Mouse (Mus musculus): ENCODE data around the gene Krtap5-1.
"Not testable (repeated sequence)": the region's sequence is repeated elsewhere in the genome, so short reads cannot be mapped to it uniquely, and the experiment has no call there.

Krtap5-1 gene

GRCm38 (mm10) chr7:142296108-142296507 is 810 bp downstream of the Krtap5-1 start:
- DNase-seq (ENCODE audit: low spot score in 2 of 2) = not testable (repeated sequence)

- DNase-seq (ENCODE audit: low spot score in 2 of 2) = no peak
Measured at GRCm38 (mm10) chr7:142295418-142295817, 1.5 kb downstream of the Krtap5-1 start.

GRCm38 (mm10) chr7:142293851-142294250 is 3.1 kb downstream of the Krtap5-1 start:
- not testable (repeated sequence) for DNase-seq (ENCODE audit: low spot score in 2 of 2)

GRCm38 (mm10) chr7:142285910-142286612 is 10.9 kb downstream of the Krtap5-1 start:
- not testable (repeated sequence) for DNase-seq (ENCODE audit: low spot score in 2 of 2)

- no peak for DNase-seq (ENCODE audit: low spot score in 2 of 2)
Measured at GRCm38 (mm10) chr7:142285130-142285835, 11.6 kb downstream of the Krtap5-1 start.

GRCm38 (mm10) chr7:142284615-142285080 is 12.3 kb downstream of the Krtap5-1 start:
- peak; percentile 78 to 80 for DNase-seq (ENCODE audit: low spot score in 2 of 2)

- DNase-seq (ENCODE audit: low spot score in 2 of 2) = peak in 1 of 2 experiments; percentile 2
Measured at GRCm38 (mm10) chr7:142284023-142284591, 12.8 kb downstream of the Krtap5-1 start.

GRCm38 (mm10) chr7:142282847-142283246 is 14.1 kb downstream of the Krtap5-1 start:
- DNase-seq (ENCODE audit: low spot score in 2 of 2) = not testable (repeated sequence)

- not testable (repeated sequence) for DNase-seq (ENCODE audit: low spot score in 2 of 2)
Measured at GRCm38 (mm10) chr7:142279291-142279690, 17.6 kb downstream of the Krtap5-1 start.

GRCm38 (mm10) chr7:142278183-142278582 is 18.7 kb downstream of the Krtap5-1 start:
- DNase-seq (ENCODE audit: low spot score in 2 of 2) = peak; percentile 13 to 18

- DNase-seq (ENCODE audit: low spot score in 2 of 2) = not testable (repeated sequence)
Measured at GRCm38 (mm10) chr7:142274263-142274662, 22.7 kb downstream of the Krtap5-1 start, which contains the start of gene Gm4559. TSS of gene Gm4559 (minus strand) at chr7:142274363.

- DNase-seq (ENCODE audit: low spot score in 2 of 2) = not testable (repeated sequence)
Measured at GRCm38 (mm10) chr7:142258254-142258653, 38.7 kb downstream of the Krtap5-1 start, which contains the start of gene Gm2431. TSS of gene Gm2431 (minus strand) at chr7:142258354.

- DNase-seq (ENCODE audit: low spot score in 2 of 2) = peak; percentile 1 to 2
Measured at GRCm38 (mm10) chr7:142255517-142255916, 41.4 kb downstream of the Krtap5-1 start.

- DNase-seq (ENCODE audit: low spot score in 2 of 2) = no peak
Measured at GRCm38 (mm10) chr7:142249824-142250223, 47.1 kb downstream of the Krtap5-1 start.

Measured in right cerebral cortex, postnatal 36 days (tissue).